Mouse (Mus musculus) hindbrain, postnatal 0 days (tissue): ENCODE measurements around the gene Chst11. TPM values are rescaled to one million over a fixed set of nuclear protein-coding genes. Genes with fewer than 3 reads are reported as not detected.

Source experiments
- ATAC-seq: fragments of 200-750 bp; cut with Nextera tagmentation; 2 replicates; pipeline ENCODE4 v1.8.0; 2017; ENCODE audit warnings: mild to moderate bottlenecking, moderate TSS enrichment, moderate library complexity
- DNase-seq: peaks from one replicate; pipeline ENCODE4 v3.0.0-alpha.2; 2015; ENCODE audit warnings: low spot score
- H3K27ac ChIP-seq: fragments of 300-500 bp; sonication (generic); 2 replicates; pipeline ENCODE4 v1.5.1; 2014; ENCODE audit warnings: mild to moderate bottlenecking
- H3K27me3 ChIP-seq: fragments of 300-500 bp; sonication (generic); 2 replicates; pipeline ENCODE4 v1.6.1; 2014; ENCODE audit warnings: low read length, mixed read lengths; ENCODE audit not compliant: insufficient read depth
- H3K36me3 ChIP-seq: fragments of 300-500 bp; sonication (generic); 2 replicates; pipeline ENCODE4 v1.6.1; 2014; ENCODE audit warnings: low read length, mixed read lengths; ENCODE audit not compliant: insufficient read depth
- H3K4me1 ChIP-seq: fragments of 300-500 bp; sonication (generic); 2 replicates; pipeline ENCODE4 v1.6.1; 2014; ENCODE audit warnings: antibody characterized with exemption, low read length, mixed read lengths; ENCODE audit not compliant: insufficient read depth
- H3K4me2 ChIP-seq: fragments of 300-500 bp; sonication (generic); 2 replicates; pipeline ENCODE4 v1.6.1; 2014; ENCODE audit warnings: low read depth, mild to moderate bottlenecking, low read length, moderate library complexity, mixed read lengths
- H3K4me3 ChIP-seq: fragments of 300-500 bp; sonication (generic); 2 replicates; pipeline ENCODE4 v1.5.1; 2014; ENCODE audit warnings: low read length
- H3K9ac ChIP-seq: fragments of 300-500 bp; sonication (generic); replicated peaks from 2 replicates; pipeline ENCODE4 v1.6.1; 2014; ENCODE audit warnings: mild to moderate bottlenecking, low read length, moderate library complexity, mixed read lengths
- H3K9me3 ChIP-seq: fragments of 300-500 bp; sonication (generic); 2 replicates; pipeline ENCODE4 v1.6.1; 2016; ENCODE audit warnings: low read length, mixed read lengths
- CTCF ChIP-seq: IDR thresholded peaks from 2 replicates; pipeline ENCODE4 v1.5.1; 2016; ENCODE audit warnings: antibody characterized with exemption, control low read depth, low read depth
- WGBS: fragments of 180-500 bp; shearing (Covaris S2); extraction: QIAGEN DNeasy Blood & Tissue Kit; methylation state at CpG from one replicate; pipeline ENCODE4 v1.1.7; 2014; 5-methylcytosine and 5-hydroxymethylcytosine counted together
- polyA plus RNA-seq: library from polyadenylated mRNA; unstranded; fragments of >200 nt; fragmentation: Nextera tagmentation; extraction: Ambion mirVana; gene quantifications from 2 replicates; pipeline ENCODE4 v1.2.1, GENCODE M21; 2015
- total RNA-seq: library from RNA; depleted of rRNA; stranded (reverse); fragments of >200 nt; gene quantifications from 2 replicates; pipeline ENCODE4 v1.2.3, GENCODE M21; 2014

Gene Chst11
- total and polyA plus RNA-seq, 2 experiments from 2014 or later, result 2.9 to 22.3 TPM

DNA sequence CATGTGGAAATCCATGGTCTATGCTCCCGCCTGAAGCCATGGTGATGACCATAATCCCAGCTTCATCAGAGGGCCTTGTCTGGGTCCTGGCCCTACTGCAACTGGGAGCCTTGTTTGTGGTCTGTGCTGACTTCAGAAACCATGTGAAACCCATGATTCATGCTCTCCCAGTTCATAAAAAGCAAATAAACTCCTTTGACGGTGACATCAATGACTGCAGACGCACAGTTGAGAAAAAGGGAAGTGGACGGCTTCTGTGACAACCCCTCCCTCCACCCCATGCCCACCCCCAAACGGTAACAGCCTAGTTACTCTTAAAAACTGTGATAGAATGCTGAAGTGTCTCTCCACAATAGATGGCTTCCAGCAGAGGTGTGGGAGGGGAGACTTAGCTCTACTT lies 230.3 kb downstream of the Chst11 start:
- Histone ChIP-seq H3K36me3 (no peaks in the 10 kb centered on the region), H3K27ac (no peak overlapping the region), H3K9me3 (no peaks in the 10 kb centered on the region), H3K4me2 (no peak overlapping the region), H3K27me3 (no peaks in the 10 kb centered on the region), H3K4me3 (no peak overlapping the region), H3K9ac (no peak overlapping the region), H3K4me1 (0 out of 2 replicates have a peak, but pooled peaks cover 3% of the 10 kb centered on the region)
- no peak for TF ChIP-seq CTCF
- WGBS, result 65% methylated on average over 5 of the region's 5 CpGs
- DNase-seq (no peak), ATAC-seq (no peak)

DNA sequence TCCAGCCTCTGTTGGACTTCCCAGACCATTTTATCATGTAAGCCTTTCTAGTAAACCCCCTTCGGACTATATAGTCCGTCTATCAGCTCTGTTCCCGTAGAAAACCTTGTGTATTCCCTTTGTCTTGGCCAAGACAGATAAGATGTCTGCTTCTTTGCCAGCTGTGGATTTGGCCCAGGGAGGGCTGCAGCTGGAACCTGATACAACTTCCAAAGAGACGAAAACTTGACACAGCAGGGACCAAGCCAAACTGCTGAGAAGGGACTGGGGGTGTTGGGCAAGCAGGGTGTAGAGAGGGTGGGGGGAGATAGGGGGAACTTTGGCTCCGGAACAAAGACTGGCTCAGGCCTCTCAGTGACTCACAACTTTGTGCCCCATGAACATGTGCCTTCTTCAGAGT lies 232.0 kb downstream of the Chst11 start:
- Histone ChIP-seq H3K9me3 (no peaks in the 10 kb centered on the region), H3K4me2 (no peak overlapping the region), H3K4me3 (no peak overlapping the region), H3K9ac (no peak overlapping the region), H3K27ac (no peak overlapping the region), H3K36me3 (no peaks in the 10 kb centered on the region), H3K4me1 (no peaks in the 10 kb centered on the region), H3K27me3 (no peaks in the 10 kb centered on the region)
- ATAC-seq (no peak), DNase-seq (no peak)
- TF ChIP-seq CTCF, result no peak
- 75% methylated on average over 5 of the region's 5 CpGs for WGBS

- no peaks in the 10 kb centered on the region for H3K9me3 ChIP-seq
- no peak for DNase-seq
- H3K27ac ChIP-seq, result no peak overlapping the region
- ATAC-seq, result no peak
- no peak for TF ChIP-seq CTCF
- no peaks in the 10 kb centered on the region for H3K27me3 ChIP-seq
- 57% methylated on average over 2 of the region's 2 CpGs for WGBS
- no peak overlapping the region for H3K9ac ChIP-seq
- no peaks in the 10 kb centered on the region for H3K4me1 ChIP-seq
- no peak overlapping the region for H3K4me2 ChIP-seq
- H3K36me3 ChIP-seq, result no peaks in the 10 kb centered on the region
- H3K4me3 ChIP-seq, result no peak overlapping the region
These were observed 233.5 kb downstream of the Chst11 start for GRCm38 (mm10) chr10:83218778-83219177.

- Histone ChIP-seq H3K4me1 (no peaks in the 10 kb centered on the region), H3K9me3 (no peaks in the 10 kb centered on the region), H3K36me3 (no peaks in the 10 kb centered on the region), H3K9ac (no peak overlapping the region), H3K4me2 (no peak overlapping the region), H3K27me3 (no peaks in the 10 kb centered on the region), H3K27ac (no peak overlapping the region), H3K4me3 (no peak overlapping the region)
- ATAC-seq (peak; percentile 62), DNase-seq (peak; percentile 75)
- WGBS, result 23% methylated on average over 12 of the region's 12 CpGs
- TF ChIP-seq CTCF, result peak; percentile 89
These were observed 234.4 kb downstream of the Chst11 start for GRCm38 (mm10) chr10:83219729-83220128.

- ATAC-seq (no peak), DNase-seq (no peak)
- H3K9ac ChIP-seq, result no peak overlapping the region
- no peaks in the 10 kb centered on the region for H3K36me3 ChIP-seq
- WGBS, result 80% methylated on average over 10 of the region's 10 CpGs
- H3K4me1 ChIP-seq, result no peaks in the 10 kb centered on the region
- H3K9me3 ChIP-seq, result no peaks in the 10 kb centered on the region
- H3K27ac ChIP-seq, result no peak overlapping the region
- no peaks in the 10 kb centered on the region for H3K27me3 ChIP-seq
- H3K4me3 ChIP-seq, result no peak overlapping the region
- no peak for TF ChIP-seq CTCF
- H3K4me2 ChIP-seq, result no peak overlapping the region
These were observed 234.9 kb downstream of the Chst11 start for GRCm38 (mm10) chr10:83220217-83220616.

DNA sequence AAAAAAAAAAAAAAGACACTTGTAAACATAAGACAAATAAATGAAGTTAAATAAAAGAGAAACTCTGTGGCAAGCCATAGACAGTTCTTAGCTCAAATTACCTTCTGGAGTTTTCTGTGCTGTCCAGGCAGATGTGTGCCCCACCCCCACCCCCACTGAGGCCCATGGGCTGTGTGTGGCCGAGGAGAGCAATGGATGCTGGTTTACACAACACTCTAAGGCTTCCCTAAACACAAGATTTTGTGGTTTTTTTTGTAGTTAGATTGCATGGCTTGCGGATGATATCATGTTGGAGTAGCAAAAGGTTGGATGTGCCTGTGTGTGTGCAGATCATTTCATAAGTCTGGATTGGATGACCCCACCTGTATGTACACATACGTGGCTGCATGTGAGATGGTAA lies 235.5 kb downstream of the Chst11 start:
- Histone ChIP-seq H3K27me3 (no peaks in the 10 kb centered on the region), H3K4me3 (no peak overlapping the region), H3K36me3 (no peaks in the 10 kb centered on the region), H3K9me3 (no peaks in the 10 kb centered on the region), H3K9ac (no peak overlapping the region), H3K27ac (no peak overlapping the region), H3K4me1 (no peaks in the 10 kb centered on the region), H3K4me2 (no peak overlapping the region)
- WGBS, result 90% methylated on average over 3 of the region's 3 CpGs
- ATAC-seq (no peak), DNase-seq (no peak)
- TF ChIP-seq CTCF, result no peak

- ATAC-seq (no peak), DNase-seq (peak; percentile 63)
- Histone ChIP-seq H3K36me3 (no peaks in the 10 kb centered on the region), H3K27me3 (no peaks in the 10 kb centered on the region), H3K9me3 (no peaks in the 10 kb centered on the region), H3K9ac (no peak overlapping the region), H3K27ac (no peak overlapping the region), H3K4me3 (no peak overlapping the region), H3K4me1 (no peaks in the 10 kb centered on the region), H3K4me2 (no peak overlapping the region)
- peak; percentile 79 for TF ChIP-seq CTCF
- WGBS, result 49% methylated on average over 3 of the region's 3 CpGs
These were observed 239.7 kb downstream of the Chst11 start for GRCm38 (mm10) chr10:83224999-83225398.
